Mouse (Mus musculus) kidney, embryonic 14.5 days (tissue): ENCODE results near the gene Olfr599. TPM values are rescaled to one million over a fixed set of nuclear protein-coding genes. Genes with fewer than 3 reads are reported as not detected.
"Not testable (repeated sequence)": the region's sequence is repeated elsewhere in the genome, so short reads cannot be mapped to it uniquely, and the experiment has no call there.

Source experiments
- ATAC-seq: fragments of 200-750 bp; cut with Nextera tagmentation; 2 replicates; pipeline ENCODE4 v1.8.0; 2017; ENCODE audit warnings: moderate number of reproducible peaks, mild to moderate bottlenecking, moderate TSS enrichment, moderate library complexity; ENCODE audit not compliant: low FRiP score, low TSS enrichment
- H3K27ac ChIP-seq: fragments of 300-500 bp; sonication (generic); 2 replicates; pipeline ENCODE4 v1.5.1; 2014; ENCODE audit warnings: low read depth, mild to moderate bottlenecking, low read length, moderate library complexity, mixed read lengths
- H3K27me3 ChIP-seq: fragments of 300-500 bp; sonication (generic); 2 replicates; pipeline ENCODE4 v1.6.1; 2014; ENCODE audit warnings: mild to moderate bottlenecking, low read length; ENCODE audit not compliant: control insufficient read depth, insufficient read depth
- H3K36me3 ChIP-seq: fragments of 300-500 bp; sonication (generic); 2 replicates; pipeline ENCODE4 v1.6.1; 2014; ENCODE audit warnings: low read length, mixed read lengths; ENCODE audit not compliant: control insufficient read depth, insufficient read depth
- H3K4me1 ChIP-seq: fragments of 300-500 bp; sonication (generic); 2 replicates; pipeline ENCODE4 v1.6.1; 2014; ENCODE audit warnings: low read length, mixed read lengths; ENCODE audit not compliant: control insufficient read depth, insufficient read depth
- H3K4me2 ChIP-seq: fragments of 300-500 bp; sonication (generic); replicated peaks from 2 replicates; pipeline ENCODE4 v1.6.1; 2014; ENCODE audit warnings: low read depth, mild to moderate bottlenecking, low read length
- H3K4me3 ChIP-seq: fragments of 300-500 bp; sonication (generic); 2 replicates; pipeline ENCODE4 v1.5.1; 2014; ENCODE audit warnings: mild to moderate bottlenecking, low read length
- H3K9ac ChIP-seq: fragments of 300-500 bp; sonication (generic); 2 replicates; pipeline ENCODE4 v1.6.1; 2014; ENCODE audit warnings: low read depth, mild to moderate bottlenecking, low read length, moderate library complexity
- H3K9me3 ChIP-seq: fragments of 300-500 bp; sonication (generic); 2 replicates; pipeline ENCODE4 v1.6.1; 2016; ENCODE audit warnings: low read length; ENCODE audit not compliant: control insufficient read depth
- WGBS: fragments of 180-500 bp; shearing (Covaris S2); extraction: QIAGEN DNeasy Blood & Tissue Kit; methylation state at CpG from one replicate; pipeline ENCODE4 v1.1.7; 2014; 5-methylcytosine and 5-hydroxymethylcytosine counted together
- polyA plus RNA-seq: library from polyadenylated mRNA; unstranded; fragments of >200 nt; fragmentation: Nextera tagmentation; extraction: Ambion mirVana; gene quantifications from 2 replicates; pipeline ENCODE4 v1.2.1, GENCODE M21; 2014

Olfr599 gene
- not detected in 2 replicates for polyA plus RNA-seq

GRCm38 (mm10) chr7:103335617-103336016, at the start of gene Olfr599:
Olfr599 (plus strand) TSS chr7:103335917.
- 90% methylated on average over 1 of the region's 1 CpGs for WGBS
- ATAC-seq, result no peak
- H3K9me3 ChIP-seq, result no peaks in the 10 kb centered on the region

GRCm38 (mm10) chr7:103305348-103305747, 30.4 kb upstream of the Olfr599 start, which contains the start of gene Olfr596:
Olfr596 (plus strand) TSS chr7:103305648.
- H3K4me2 ChIP-seq, H3K9ac ChIP-seq, H3K27ac ChIP-seq, H3K4me3 ChIP-seq, H3K36me3 ChIP-seq, ATAC-seq, H3K4me1 ChIP-seq, H3K9me3 ChIP-seq, H3K27me3 ChIP-seq: not testable (repeated sequence)
- 94% methylated on average over 2 of the region's 2 CpGs for WGBS

More at GRCm38 (mm10) chr7:103335617-103336016, at the start of gene Olfr599:
- Histone ChIP-seq H3K27ac (no peak within 1 kb of the TSS), H3K4me1 (no peaks in the 10 kb centered on the region), H3K4me3 (no peak within 1 kb of the TSS), H3K9ac (no peak within 1 kb of the TSS), H3K36me3 (no peaks in the 10 kb centered on the region), H3K4me2 (no peak within 1 kb of the TSS), H3K27me3 (no peaks in the 10 kb centered on the region)

- not testable (repeated sequence) for H3K4me3 ChIP-seq, ATAC-seq, H3K9me3 ChIP-seq, H3K27me3 ChIP-seq, H3K9ac ChIP-seq, H3K4me2 ChIP-seq, H3K27ac ChIP-seq, H3K4me1 ChIP-seq, H3K36me3 ChIP-seq
- 98% methylated on average over 2 of the region's 2 CpGs for WGBS
Observed at GRCm38 (mm10) chr7:103316015-103316414, 19.7 kb upstream of the Olfr599 start, which contains the start of gene Olfr597. Olfr597 (plus strand) TSS chr7:103316315.

- no peak within 1 kb of the TSS for H3K9ac ChIP-seq
- no peak within 1 kb of the TSS for H3K4me2 ChIP-seq
- H3K36me3 ChIP-seq, result no peaks in the 10 kb centered on the region
- H3K9me3 ChIP-seq, result no peaks in the 10 kb centered on the region
- no peak within 1 kb of the TSS for H3K27ac ChIP-seq
- no peaks in the 10 kb centered on the region for H3K4me1 ChIP-seq
- H3K4me3 ChIP-seq, result no peak within 1 kb of the TSS
- no peaks in the 10 kb centered on the region for H3K27me3 ChIP-seq
- no peak for ATAC-seq
Observed at GRCm38 (mm10) chr7:103323268-103323667, 12.4 kb upstream of the Olfr599 start, which contains the start of gene Olfr598. Olfr598 (plus strand) TSS chr7:103323568.

- H3K9ac ChIP-seq, result no peak within 1 kb of the TSS
- H3K4me2 ChIP-seq, result no peak within 1 kb of the TSS
- H3K4me1 ChIP-seq, result no peaks in the 10 kb centered on the region
- no peak within 1 kb of the TSS for H3K4me3 ChIP-seq
- no peaks in the 10 kb centered on the region for H3K36me3 ChIP-seq
- H3K27ac ChIP-seq, result no peak within 1 kb of the TSS
- H3K9me3 ChIP-seq, result no peaks in the 10 kb centered on the region
- no peak for ATAC-seq
- no peaks in the 10 kb centered on the region for H3K27me3 ChIP-seq
Observed at GRCm38 (mm10) chr7:103349569-103349968, 13.9 kb downstream of the Olfr599 start, which contains the start of gene Olfr600. Olfr600 (minus strand) TSS chr7:103349669.

GRCm38 (mm10) chr7:103362555-103362954, 26.8 kb downstream of the Olfr599 start, which contains the start of gene Olfr601:
Olfr601 (minus strand) TSS chr7:103362655.
- Histone ChIP-seq H3K4me1 (no peaks in the 10 kb centered on the region), H3K27me3 (no peaks in the 10 kb centered on the region), H3K9me3 (no peaks in the 10 kb centered on the region), H3K4me3 (no peak within 1 kb of the TSS), H3K9ac (no peak within 1 kb of the TSS), H3K27ac (no peak within 1 kb of the TSS), H3K36me3 (no peaks in the 10 kb centered on the region), H3K4me2 (no peak within 1 kb of the TSS)
- WGBS, result 95% methylated on average over 1 of the region's 1 CpGs
- no peak for ATAC-seq

GRCm38 (mm10) chr7:103386077-103386476, 50.4 kb downstream of the Olfr599 start, which contains the start of gene Olfr603:
Olfr603 (minus strand) TSS chr7:103386177.
- Histone ChIP-seq H3K9ac (no peak within 1 kb of the TSS), H3K4me1 (no peaks in the 10 kb centered on the region), H3K27ac (no peak within 1 kb of the TSS), H3K36me3 (no peaks in the 10 kb centered on the region), H3K4me2 (no peak within 1 kb of the TSS), H3K9me3 (no peaks in the 10 kb centered on the region), H3K4me3 (no peak within 1 kb of the TSS), H3K27me3 (no peaks in the 10 kb centered on the region)
- ATAC-seq, result no peak

Other genes with a start within 250 kb of the Olfr599 start
- gene Olfr585, start 238.2 kb upstream of the Olfr599 start, polyA plus RNA-seq, result not detected in 2 replicates
- not detected in 2 replicates for gene Olfr586, start 210.3 kb upstream of the Olfr599 start, polyA plus RNA-seq
- not detected in 2 replicates for gene Olfr588-ps1, start 195.0 kb upstream of the Olfr599 start, polyA plus RNA-seq
- not detected in 2 replicates for gene Olfr589, start 179.6 kb upstream of the Olfr599 start, polyA plus RNA-seq
- not detected in 2 replicates for gene Olfr591, start 157.6 kb upstream of the Olfr599 start, polyA plus RNA-seq
- not detected in 2 replicates for gene Olfr592, start 151.1 kb upstream of the Olfr599 start, polyA plus RNA-seq
- not detected in 2 replicates for gene Olfr593, start 124.1 kb upstream of the Olfr599 start, polyA plus RNA-seq
- gene Olfr594, start 118.9 kb upstream of the Olfr599 start, polyA plus RNA-seq, result not detected in 2 replicates
- gene Usp17ld, start 83.4 kb upstream of the Olfr599 start, polyA plus RNA-seq, result not detected in 2 replicates
- not detected in 2 replicates for gene Olfr596, start 30.3 kb upstream of the Olfr599 start, polyA plus RNA-seq
- not detected in 2 replicates for gene Olfr597, start 19.6 kb upstream of the Olfr599 start, polyA plus RNA-seq
- gene Olfr598, start 12.3 kb upstream of the Olfr599 start, polyA plus RNA-seq, result not detected in 2 replicates
- not detected in 2 replicates for gene Olfr600, start 13.8 kb downstream of the Olfr599 start, polyA plus RNA-seq
- not detected in 2 replicates for gene Olfr601, start 26.7 kb downstream of the Olfr599 start, polyA plus RNA-seq
- gene Olfr603, start 50.3 kb downstream of the Olfr599 start, polyA plus RNA-seq, result not detected in 2 replicates
- not detected in 2 replicates for gene Usp17lc, start 79.2 kb downstream of the Olfr599 start, polyA plus RNA-seq
- gene Olfr605, start 109.5 kb downstream of the Olfr599 start, polyA plus RNA-seq, result not detected in 2 replicates
- gene Olfr606, start 113.1 kb downstream of the Olfr599 start, polyA plus RNA-seq, result not detected in 2 replicates
- gene Olfr607, start 128.2 kb downstream of the Olfr599 start, polyA plus RNA-seq, result not detected in 2 replicates
- gene Olfr608, start 134.0 kb downstream of the Olfr599 start, polyA plus RNA-seq, result not detected in 2 replicates
- gene Olfr609, start 162.1 kb downstream of the Olfr599 start, polyA plus RNA-seq, result not detected in 2 replicates
- gene Olfr610, start 176.2 kb downstream of the Olfr599 start, polyA plus RNA-seq, result not detected in 2 replicates
- gene Olfr611, start 184.9 kb downstream of the Olfr599 start, polyA plus RNA-seq, result not detected in 2 replicates
- gene Olfr612, start 206.8 kb downstream of the Olfr599 start, polyA plus RNA-seq, result not detected in 2 replicates
- not detected in 2 replicates for gene Olfr613, start 212.2 kb downstream of the Olfr599 start, polyA plus RNA-seq
- not detected in 2 replicates for gene Olfr615, start 220.2 kb downstream of the Olfr599 start, polyA plus RNA-seq
- not detected in 2 replicates for gene Olfr616, start 233.2 kb downstream of the Olfr599 start, polyA plus RNA-seq
- not detected in 2 replicates for gene Olfr617, start 237.1 kb downstream of the Olfr599 start, polyA plus RNA-seq